Mouse (Mus musculus): Measurements from ENCODE around the gene Sirt4.

Sirt4 gene

DNA sequence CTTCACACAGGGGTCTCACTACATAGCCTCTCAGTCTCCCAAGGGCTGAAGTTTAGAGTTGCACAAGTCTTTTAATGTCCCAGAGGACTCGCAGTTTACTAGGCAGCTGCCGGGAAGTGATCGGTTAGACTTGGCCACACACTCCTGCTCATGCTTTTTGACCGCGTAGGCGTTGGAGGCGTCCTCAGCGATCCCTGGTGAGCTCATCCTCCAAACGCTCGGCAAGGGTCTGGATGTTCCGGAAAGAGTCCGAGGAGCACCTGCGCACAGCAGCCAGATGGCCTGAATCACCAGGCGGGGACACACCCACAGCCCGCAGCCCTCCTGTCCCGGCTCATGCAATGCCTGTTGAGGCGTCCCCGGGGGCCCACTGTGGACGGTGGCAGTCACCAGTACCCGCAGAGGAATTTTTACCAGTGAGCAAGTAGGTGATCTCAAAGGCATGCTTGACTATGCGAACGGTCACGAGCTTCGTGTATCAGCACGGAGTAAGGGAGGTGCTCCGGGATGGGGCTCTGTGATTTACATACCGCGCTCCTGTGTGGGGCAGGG is 7.3 kb upstream of the Sirt4 start:
- peak; percentile 97 for DNase-seq (ENCODE audit: low read depth, low spot score)

DNA sequence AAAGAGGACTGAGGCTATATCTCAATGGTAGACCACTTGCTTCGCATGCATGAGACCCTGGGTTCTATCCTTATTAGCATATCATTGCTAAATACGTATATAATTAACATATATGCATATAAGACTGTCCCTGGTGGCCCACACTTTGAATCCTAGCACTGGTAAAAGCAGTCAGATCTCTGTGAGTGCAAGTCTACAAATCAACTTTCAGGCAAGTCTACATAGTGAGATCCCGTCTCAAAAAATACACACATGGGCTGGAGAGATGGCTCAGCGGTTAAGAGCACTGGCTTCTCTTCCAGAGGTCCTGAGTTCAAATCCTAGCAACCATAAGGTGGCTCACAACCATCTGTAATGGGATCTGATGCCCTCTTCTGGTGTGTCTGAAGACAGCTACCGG is 6.6 kb upstream of the Sirt4 start:
- peak; percentile 61 for DNase-seq (ENCODE audit: low read depth, low spot score)

DNA sequence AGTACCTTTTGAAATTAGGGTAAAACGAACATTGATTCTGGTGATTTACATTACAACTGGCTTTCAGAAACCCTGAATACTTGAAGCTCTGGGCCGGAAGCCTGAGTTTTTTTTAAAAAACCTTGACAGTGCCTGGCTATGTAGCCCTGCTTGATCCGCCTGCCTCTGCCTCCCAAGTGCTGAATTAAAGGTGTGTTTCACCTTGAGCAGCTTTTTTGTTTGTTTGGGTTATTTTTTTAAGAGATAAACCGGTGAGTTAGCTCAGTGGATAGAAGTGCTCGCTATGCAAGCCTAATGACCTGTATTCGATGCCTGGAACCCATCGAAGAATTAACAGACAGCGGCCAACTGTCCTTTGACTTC is 6.1 kb upstream of the Sirt4 start:
- no peak for DNase-seq (ENCODE audit: low read depth, low spot score)

DNA sequence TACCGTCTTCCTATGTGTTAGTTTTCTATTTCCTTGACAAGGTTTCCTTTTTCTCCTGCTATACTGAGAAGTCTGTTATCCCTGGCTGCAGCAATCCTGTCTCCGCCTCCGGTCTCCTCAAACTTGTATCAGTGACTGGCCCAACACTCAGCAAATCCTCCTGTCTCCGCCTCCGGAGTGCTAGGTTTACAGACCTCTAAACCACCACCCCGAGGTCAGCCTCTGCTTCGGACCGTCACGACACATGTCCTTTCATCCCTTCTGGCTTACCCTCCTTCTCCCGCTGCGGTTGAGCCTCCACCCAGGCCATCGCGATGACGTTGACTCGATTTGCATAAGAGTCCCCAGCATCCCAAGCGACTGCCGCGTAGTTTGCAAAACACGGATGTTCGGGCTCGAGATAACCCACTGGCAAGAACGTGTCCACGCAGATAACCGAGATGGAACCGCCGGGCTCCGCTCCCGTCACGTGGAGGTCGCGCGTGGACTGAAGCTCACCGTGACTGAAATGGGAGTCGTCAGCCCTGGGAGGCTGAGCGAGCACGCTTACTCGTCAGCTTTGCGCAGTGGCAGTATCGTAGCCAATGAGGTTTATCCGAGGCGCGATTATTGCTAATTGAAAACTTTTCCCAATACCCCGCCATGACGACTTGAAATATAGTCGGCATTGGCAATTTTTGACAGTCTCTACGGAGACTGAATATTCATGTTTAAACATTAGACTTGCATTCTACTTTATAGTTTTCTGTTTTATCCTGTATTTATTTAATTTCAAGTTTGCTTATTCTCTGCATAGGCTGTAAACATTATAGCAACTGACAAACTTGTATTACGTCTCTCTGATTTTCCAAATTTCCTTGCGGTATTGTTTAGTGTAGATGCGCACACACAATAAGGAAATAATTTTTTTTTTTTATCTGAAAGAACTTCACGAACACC is 5.4 kb upstream of the Sirt4 start:
- DNase-seq (ENCODE audit: low read depth, low spot score) = peak; percentile 99

DNA sequence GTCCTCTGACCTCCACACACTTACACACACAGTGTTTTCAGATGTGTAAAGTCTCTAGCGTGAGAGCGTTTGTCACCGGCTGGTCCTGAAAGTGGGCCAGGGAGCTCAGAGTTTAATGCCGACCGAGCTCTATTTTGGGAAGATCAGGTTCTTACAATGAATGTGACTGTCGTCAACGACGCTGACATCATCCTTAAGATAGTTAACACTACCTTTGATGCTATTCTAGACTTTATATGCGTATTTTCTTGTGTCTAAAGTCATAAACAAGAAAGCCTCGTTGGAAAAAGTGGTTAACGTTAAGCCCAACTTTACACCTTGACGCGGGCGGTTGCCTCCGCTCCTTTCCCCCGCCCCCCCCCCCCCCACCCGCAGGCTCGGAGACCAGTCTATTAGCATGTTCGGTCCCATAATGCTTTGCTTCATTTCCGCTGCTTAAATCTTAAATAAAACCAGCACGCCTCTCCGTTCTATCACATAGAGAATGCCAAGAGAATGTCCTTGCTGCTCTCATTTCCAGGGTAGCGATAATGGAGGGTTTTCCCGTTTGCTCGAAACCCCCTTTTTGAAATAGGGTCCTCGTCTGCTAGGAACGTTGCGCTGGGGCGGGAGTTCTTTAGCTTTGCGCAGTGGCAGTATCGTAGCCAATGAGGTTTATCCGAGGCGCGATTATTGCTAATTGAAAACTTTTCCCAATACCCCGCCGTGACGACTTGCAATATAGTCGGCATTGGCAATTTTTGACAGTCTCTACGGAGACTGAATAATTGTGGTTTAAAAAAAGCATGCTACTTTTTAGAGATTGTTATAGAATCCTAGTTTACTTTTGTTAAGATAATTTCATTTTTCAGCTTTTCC is 4.5 kb upstream of the Sirt4 start:
- peak; percentile 77 for DNase-seq (ENCODE audit: low read depth, low spot score)

DNA sequence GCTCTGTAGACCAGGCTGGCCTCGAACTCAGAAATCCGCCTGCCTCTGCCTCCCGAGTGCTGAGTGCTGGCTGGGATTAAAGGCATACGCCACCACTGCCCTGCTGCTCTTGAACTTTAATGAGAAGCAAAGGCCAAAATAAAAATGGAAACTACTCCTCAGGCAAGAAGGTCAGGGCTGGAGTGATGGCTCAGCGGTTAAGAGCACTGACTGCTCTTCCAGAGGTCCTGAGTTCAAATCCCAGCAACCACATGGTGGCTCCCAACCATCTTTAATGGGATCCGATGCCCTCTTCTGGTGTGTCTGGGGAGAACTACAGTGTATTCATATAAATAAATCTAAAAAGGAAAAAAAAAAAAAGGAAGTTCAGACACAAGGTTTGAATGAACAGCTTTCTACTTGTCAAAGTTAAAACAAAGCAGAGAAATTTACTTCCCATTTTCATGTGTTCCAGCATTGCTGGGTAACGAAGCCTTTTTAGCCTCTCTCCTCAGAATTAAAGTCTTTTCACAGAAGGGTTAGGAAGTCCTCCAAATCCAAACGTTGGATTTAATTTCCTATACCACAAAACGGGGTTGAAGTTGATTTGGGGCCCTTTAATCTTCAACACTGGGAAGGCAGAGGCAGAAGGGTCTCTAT is 3.5 kb upstream of the Sirt4 start:
- DNase-seq (ENCODE audit: low read depth, low spot score) = no peak

DNA sequence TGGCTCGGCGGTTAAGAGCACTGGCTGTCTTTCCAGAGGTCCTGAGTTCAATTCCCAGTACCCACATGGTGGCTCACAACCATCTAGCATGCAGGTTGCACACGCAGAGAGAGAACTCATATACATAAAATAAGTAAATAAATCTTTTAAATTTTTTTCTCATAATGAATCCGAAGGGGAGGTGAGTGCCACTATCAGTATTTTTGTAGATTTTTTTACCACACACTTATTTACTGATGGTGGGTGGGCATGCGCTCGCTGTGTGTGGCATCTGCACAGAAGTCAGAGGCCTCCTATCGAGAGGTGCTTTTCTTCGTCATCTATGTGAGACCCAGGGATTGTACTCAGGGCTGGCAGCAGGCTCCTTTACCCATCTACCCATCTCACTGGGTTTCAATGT is 2.8 kb upstream of the Sirt4 start:
- no peak for DNase-seq (ENCODE audit: low read depth, low spot score)

DNA sequence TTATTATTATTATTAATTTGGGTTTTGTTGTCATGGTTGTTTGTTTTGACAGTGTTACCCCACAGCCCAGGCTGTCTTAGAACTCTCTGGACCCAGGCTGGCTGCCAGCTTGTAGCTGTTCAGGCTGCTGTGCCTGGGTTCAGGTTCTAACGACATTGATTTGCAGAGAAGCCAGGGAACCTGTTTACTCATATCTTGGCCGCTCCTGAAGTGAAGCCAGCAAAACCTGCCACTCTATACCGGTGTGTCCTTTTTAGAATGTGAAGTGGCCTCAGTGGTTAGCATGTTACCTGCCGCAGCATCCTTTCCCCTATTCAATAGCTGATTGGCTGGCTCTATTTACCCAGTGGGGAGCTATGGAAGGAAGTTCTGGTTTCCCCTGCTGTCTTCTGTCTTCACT is 2.2 kb upstream of the Sirt4 start:
- DNase-seq (ENCODE audit: low read depth, low spot score) = no peak

DNA sequence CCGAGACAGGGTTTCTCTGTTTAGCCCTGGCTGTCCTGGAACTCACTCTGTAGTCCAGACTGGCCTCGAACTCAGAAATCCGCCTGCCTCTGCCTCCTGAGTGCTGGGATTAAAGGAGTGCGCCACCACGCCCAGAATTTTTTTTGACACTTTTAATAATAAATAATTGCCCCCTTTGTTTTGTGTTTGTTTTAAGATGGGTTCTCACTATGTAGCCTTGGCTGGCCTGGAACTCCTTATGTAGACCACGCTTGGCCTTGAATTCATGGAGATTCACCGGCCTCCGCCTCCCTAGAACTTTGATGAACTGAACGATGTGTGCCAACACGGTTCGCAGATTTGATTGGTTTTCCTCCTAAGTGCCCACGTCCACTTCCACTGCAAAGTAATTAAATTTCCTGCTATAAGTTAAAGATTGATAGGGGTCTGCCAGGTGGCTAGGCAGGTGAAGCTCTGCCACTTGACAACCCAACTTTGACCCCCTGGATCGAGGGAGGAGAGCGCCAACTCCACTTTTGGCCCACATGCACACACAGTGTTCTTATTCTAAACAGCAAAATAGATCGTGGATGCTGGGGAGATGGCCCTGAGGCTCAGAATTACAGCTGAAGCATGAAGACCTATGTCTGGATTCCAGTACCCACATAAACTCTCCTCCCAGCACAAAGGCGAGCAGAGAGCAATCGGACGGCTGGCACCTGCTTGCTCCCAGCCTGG is 1.1 kb upstream of the Sirt4 start:
- no peak for DNase-seq (ENCODE audit: low read depth, low spot score)

DNA sequence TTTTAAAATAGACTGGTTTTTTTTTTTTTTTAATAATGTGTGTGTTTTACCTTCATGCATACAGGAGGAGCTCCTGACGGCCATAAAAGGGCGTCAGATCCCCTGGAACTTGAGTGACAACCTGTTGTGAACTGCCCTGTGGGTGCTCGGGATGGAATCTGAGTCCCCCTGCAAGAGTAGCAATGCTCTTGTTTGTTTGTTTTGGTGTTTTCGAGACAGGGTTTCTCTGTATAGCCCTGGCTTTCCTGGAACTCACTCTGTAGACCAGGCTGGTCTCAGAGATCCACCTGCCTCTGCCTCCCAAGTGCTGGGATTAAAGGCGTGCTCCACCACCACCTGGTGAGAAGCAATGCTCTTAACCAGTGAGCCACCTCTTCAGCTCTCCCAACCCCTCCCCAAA is 471 bp upstream of the Sirt4 start:
- no peak for DNase-seq (ENCODE audit: low read depth, low spot score)

DNA sequence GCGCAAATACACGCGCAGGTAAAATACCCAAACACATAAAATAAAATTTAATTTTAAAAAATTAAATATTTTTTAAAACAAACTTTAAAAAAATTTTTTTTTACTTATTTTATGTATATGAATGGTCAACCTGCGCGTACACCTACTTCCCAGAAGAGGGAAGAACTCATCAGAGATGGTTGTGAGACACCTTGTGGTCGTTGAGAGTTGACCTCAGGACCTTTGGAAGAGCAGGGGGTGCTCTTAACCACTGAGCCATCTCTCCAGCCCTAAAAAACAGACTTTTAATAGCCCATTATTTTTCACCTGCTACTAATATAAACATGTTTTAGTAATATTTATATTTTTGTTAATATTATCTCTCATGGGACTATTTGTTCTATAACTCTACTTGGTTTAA is 1.1 kb downstream of the Sirt4 start:
- DNase-seq (ENCODE audit: low read depth, low spot score) = no peak

DNA sequence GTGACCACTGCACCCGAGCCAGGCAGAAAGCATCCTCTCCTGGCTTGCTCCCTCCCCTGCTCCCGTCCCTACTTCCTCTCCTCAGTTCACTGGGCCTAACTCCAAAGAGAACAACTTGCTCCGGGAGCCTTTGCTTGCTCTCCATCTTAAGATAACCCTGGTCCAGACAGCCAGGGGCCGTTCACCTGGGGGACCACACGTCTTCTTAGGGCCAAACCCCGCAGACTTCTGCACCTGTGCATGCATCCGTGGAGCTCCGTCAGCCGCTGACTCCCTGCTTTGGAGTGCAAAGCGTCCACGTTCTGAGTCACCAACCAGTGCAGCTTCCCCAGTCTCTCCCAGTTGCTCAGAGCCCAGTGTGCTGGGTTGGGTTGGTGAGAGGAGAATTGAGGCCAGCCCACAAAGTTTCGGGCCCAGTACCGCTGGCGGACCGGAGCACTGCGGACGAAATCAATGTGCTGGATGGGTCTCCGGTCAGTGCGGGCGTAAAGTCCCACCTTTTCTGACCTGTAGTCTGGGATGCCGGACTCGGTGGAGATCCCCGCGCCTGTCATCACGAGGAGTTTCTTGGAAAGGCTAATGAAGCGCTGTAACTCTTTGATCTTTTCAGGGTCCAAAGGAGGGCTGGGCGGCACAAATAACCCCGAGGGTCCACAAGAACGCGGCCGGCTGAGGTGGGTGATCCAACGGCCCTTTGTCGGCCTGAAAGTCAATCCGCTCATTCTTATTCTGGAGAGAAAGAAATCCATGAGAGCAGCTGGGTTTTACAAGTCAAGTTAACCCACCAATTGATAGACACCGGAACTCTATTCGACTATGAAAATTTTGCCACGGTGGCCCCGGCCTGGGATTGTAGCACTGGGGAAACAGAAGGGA is 1.9 kb downstream of the Sirt4 start:
- no peak for DNase-seq (ENCODE audit: low read depth, low spot score)

DNA sequence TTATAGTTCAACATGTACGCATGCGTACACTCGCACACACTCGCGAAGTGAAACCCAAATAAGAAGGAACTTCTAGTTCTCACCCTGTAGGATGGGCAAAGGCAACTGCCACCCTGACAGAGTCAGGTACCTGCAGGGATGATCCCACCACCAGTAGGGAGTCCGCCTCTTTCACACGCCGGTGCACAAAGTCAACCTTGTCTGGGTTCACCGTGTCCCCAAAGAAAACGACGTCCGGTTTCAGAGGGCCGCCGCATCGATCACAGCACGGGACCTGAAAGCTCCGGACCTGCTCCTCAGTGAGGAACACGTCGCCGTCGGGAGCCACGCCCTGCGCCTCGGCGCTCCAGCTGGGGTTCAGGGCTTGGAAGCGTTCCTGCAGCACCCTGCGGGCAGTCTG is 4.4 kb downstream of the Sirt4 start:
- DNase-seq (ENCODE audit: low read depth, low spot score) = no peak

DNA sequence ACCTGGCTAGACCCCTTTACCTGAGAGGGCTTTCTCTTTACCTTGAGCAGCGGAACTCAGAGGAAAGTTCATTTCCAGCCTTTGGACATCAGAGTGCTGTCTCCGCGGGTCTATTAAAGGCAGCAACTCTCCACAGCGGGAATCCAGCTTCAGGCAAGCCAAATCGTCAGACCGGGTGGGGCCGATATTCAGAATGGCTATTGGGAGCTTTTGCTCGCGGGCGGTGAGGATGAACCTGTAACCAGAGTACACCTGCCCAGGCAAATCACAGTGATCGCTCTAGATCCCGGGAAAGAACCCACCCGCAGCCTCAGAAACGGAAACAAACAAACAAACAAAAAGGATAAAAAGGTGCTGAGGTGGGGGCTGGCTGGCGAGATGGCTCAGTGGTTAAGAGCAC is 5.0 kb downstream of the Sirt4 start:
- no peak for DNase-seq (ENCODE audit: low read depth, low spot score)

DNA sequence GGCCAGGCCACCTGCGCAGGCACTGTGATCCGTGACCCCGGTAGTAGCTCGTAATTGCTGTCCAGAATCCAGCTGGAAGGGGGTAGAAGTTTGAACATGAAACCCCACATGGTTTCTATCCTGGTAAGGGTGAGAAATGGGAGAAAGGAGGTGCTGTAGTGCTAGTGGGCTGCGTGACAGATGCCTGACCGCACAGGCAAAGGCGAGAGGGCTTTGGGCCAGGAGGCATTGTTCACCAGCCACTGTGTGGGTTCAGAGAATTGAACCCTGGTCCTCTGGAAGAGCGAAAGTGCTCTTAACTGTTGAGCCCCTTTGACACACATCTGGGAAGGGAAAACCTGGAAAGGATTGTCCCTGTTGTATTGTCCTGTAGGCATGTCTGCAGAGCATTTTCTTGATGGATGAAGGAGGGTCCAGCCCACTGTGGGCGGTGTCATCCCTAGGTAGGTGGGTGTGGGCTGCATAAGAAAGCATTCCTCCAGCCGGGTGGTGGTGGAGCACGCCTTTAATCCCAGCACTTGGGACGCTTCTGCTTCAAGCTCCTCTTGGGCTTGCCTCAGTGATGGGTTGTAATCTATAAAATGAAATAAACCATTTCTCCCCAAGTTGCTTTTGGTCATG is 8.3 kb downstream of the Sirt4 start:
- DNase-seq (ENCODE audit: low read depth, low spot score) = no peak

DNA sequence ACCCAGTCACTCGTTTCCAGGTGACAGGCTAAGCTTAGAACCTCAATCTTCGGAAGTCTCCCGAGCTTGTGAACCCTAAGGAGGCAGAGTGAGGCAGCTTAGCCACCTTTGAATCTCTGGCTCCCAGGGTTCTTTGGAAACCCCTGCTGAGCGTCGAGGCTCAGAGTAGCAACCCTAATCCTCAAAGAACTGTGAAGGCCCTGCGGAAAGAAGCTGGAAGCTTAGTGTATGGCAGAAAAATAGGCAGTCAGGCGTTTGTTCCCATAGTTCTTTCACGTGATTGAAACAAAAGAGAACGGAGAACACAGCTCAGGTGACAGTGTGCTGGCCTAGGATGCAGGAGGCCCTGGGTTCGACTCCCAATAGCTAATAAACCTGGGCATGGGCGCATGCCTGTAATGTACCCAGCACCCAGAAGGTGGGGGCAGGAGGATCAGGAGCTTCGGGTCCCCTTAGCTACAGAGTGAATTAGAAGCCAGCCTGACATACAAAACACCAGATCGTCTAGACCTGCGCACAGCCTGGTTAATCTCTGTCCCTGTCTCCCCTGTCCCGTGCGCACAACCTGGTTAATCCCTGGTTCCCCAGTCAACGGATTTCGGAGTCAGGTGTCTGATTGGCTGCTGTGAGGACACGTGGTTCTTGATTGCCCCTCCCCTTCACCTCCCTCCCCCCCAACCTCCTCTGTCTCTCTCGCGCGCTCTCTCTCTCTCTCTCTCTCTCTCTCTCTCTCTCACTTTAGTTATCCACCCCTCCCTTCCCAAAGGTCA is 9.0 kb downstream of the Sirt4 start:
- DNase-seq (ENCODE audit: low read depth, low spot score) = no peak

DNA sequence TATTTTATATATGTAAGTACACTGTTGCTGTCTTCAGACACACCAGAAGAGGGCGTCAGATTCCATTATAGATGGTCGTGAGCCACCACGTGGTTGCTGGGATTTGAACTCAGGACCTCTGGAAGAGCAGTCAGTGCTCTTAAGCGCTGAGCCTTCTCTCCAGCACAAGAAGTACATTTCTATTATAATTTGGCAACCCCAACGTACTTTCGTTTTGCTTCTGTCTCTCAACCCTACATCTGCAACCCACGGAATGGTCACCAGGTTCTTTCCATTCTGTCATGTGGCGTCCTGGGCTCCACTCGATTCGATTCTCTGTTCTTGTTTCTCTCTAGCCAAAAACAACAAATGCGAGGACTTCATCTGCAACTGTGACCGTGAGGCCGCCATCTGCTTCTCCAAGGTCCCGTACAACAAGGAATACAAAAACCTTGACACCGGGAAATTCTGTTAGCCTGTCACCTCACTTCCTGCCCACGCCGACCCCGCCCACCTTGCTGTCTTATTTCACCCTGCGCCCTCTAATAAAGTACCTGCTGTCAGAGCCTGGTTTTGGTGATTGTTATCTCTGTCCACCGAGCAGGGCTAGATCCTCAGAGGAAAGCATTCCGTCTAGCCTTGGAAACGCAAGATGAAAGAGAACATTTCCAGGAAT is 10.2 kb downstream of the Sirt4 start:
- DNase-seq (ENCODE audit: low read depth, low spot score) = no peak

DNA sequence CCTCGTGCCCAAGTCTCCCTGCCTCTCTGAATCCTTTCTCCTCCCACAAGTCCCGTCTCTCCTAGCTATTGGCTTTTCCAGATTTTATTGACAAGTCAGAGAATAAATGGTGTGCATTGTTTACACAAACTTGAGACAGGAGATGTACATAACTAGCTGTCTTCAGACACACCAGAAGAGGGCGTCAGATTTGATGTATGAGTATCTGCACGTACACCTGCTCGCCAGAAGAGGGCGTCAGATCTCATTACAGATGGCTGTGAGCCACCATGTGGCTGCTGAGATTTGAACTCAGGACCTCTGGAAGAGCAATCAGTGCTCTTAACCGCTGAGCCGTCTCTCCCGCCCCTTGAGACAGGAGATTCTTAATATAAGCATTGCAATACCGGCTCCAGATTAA is 11.3 kb downstream of the Sirt4 start:
- no peak for DNase-seq (ENCODE audit: low read depth, low spot score)
